Mouse (Mus musculus): ENCODE data around the gene Hand1.

GRCm38 (mm10) chr11:57835931-57836330 lies 3.3 kb upstream of the Hand1 start:
- TF ChIP-seq CTCF (IDR thresholded peaks at IDR 0.05 in 2 of 3, conservative IDR thresholded peaks at IDR 0.05 in 1 of 3; ENCODE audit: control insufficient read depth in 1 of 3, insufficient read depth in 1 of 3, low read depth in 2 of 3, low read length in 3 of 3, poor library complexity in 1 of 3, severe bottlenecking in 1 of 3) (no peak), TCF12 (IDR thresholded peaks at IDR 0.05; ENCODE audit: low read depth, low read length) (no peak), EP300 (IDR thresholded peaks at IDR 0.05; ENCODE audit: low read depth in 1 of 2, low read length in 2 of 2) (no peak), ZKSCAN1 (IDR thresholded peaks at IDR 0.05; ENCODE audit: low read depth, low read length) (no peak), ZNF384 (IDR thresholded peaks at IDR 0.05; ENCODE audit: low read depth, low read length) (no peak), POLR2A (IDR thresholded peaks at IDR 0.05; ENCODE audit: control insufficient read depth in 1 of 2, insufficient read depth in 1 of 2, low read depth in 1 of 2, low read length in 2 of 2, poor library complexity in 1 of 2) (no peak), CHD2 (IDR thresholded peaks at IDR 0.05; ENCODE audit: low read length) (no peak), MYC (IDR thresholded peaks at IDR 0.05; ENCODE audit: low read depth, low read length) (no peak)
